Mouse (Mus musculus) thymus, postnatal 36 days (tissue): ENCODE results near the gene Olfr1338.
"Not testable (repeated sequence)": the region's sequence is repeated elsewhere in the genome, so short reads cannot be mapped to it uniquely, and the experiment has no call there.

Source experiments
- DNase-seq, 2 experiments: peaks; one replicate each; pipeline ENCODE4 v3.0.0; 2022; ENCODE audit warnings: mixed read lengths in 2 of 2

Gene Olfr1338

GRCm38 (mm10) chr4:118758637-118759036 lies at the start of gene Olfr1338:
Olfr1338 (minus strand) TSS chr4:118758737.
- no peak for DNase-seq

- DNase-seq: not testable (repeated sequence)
These were observed 34.3 kb upstream of the Olfr1338 start for GRCm38 (mm10) chr4:118792796-118793195.

DNA sequence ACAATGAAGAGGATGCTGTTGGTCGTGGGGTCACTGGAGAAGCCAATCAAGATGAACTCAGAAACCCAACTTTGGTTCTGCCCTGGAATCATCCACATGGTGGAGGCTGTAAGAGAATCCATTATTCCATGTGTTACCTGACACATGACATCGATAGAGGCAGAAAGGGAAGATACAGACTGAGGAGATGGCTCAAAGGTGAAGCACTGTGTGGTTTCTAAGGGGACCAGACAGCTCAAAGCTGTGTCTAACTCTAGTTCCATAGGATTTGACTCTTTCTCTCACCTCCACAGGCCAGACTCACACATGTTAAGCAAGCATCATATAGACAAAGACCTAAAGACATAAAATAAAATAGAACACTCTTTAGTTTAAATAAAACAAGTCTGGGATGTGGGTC lies 23.9 kb upstream of the Olfr1338 start, which contains the start of gene Olfr1337:
Olfr1337 (minus strand) TSS at position 101 of the 400 bp plus-strand sequence.
- DNase-seq: no peak

DNA sequence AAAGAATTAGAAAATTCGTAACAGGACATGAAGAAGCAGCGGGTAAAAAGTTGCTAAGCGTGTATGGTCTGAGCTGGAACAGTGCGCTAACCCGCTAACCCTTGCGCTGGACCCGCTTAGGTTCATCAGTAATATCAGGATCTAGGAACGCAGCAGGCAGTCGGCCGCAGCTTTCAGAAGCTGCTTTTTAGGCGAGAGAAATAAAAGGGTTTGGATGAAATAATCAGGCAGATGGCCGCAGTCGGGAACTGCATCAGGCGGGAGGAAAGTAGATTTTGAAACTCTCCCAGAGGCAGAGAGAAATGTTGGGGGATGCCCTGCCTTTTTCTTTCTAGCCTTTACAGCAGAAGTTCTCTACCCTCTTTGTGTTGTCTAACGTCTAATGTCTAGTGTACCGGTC lies 16.7 kb downstream of the Olfr1338 start:
- DNase-seq: no peak

DNA sequence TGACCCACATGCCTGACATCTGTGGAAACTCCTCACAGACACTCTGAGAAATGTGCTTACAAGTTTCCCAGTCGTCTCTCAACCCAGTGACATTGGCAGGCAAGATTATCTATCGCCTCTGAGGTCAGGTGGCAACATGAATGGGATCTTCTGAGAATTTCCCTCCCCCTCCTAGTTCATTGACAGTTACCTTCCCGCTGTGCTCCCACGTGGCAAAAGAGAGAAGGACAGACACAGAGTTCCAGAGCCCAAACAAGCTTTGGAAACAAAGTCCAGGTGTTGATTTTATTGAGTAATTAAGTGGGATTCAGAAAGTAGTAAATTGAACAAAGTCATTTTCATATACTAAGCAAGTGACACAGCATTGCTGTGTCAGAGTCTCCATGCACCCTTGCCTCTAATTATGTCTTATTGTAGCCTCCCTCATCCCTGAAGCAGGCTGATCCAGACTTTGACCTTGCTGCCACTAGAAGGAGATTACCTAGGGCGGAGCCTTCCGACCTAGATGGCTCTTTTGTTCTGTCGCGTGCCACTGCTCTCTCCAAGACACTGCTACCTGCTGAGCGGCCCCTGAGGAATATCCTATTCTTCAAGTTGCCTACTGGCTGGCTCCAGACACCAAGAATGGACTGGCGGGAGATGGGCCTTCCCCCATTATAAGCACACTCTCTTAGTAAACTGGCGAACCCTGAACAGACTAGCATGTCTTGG lies 17.4 kb downstream of the Olfr1338 start:
- no peak for DNase-seq

- no peak for DNase-seq
These were observed 19.0 kb downstream of the Olfr1338 start for GRCm38 (mm10) chr4:118739574-118739973.

GRCm38 (mm10) chr4:118731875-118732274 lies 26.7 kb downstream of the Olfr1338 start, which contains the start of gene Olfr1339:
Olfr1339 (plus strand) TSS chr4:118732175.
- no peak for DNase-seq

DNA sequence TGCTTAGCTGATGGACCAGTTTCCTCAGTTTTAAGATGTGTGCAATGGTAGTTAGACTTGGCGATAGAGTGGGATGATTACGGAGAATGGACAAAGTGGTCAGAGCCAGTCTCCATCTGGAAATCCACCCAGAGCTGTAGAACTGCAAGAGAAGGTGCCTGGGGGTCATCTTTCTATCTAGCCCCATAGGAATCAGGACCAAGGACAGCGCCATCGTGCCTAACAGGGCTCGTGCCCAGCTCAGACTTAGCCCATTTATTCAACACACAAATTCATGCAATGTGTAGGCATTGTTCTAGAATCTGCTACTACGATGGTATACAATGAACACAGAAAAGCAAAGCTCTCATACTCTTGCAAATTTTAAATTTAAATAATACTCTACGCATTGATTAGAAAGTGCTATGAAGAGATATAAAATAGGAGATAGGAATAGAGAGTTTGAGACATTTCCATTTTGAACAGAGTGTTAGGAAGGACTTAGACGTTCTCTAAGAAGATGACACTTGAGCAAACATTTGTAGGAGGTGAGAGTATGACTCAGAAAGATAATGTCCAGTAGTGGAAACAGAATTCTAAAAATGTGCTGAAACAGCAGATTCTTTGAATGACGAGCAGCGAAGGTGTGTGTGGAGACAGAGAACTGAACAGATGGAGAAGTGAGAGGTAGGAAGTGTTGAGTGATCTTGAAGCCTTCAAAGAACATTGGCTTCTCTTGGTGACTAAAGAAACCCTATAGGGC lies 36.6 kb downstream of the Olfr1338 start:
- no peak for DNase-seq

- DNase-seq: no peak
These were observed 38.7 kb downstream of the Olfr1338 start, which contains the start of gene Olfr1340 for GRCm38 (mm10) chr4:118719838-118720237. Olfr1340 (plus strand) TSS chr4:118720138.

GRCm38 (mm10) chr4:118711656-118712055 lies 46.9 kb downstream of the Olfr1338 start:
- no peak for DNase-seq

GRCm38 (mm10) chr4:118708086-118708485 lies 50.5 kb downstream of the Olfr1338 start:
- DNase-seq: no peak

DNA sequence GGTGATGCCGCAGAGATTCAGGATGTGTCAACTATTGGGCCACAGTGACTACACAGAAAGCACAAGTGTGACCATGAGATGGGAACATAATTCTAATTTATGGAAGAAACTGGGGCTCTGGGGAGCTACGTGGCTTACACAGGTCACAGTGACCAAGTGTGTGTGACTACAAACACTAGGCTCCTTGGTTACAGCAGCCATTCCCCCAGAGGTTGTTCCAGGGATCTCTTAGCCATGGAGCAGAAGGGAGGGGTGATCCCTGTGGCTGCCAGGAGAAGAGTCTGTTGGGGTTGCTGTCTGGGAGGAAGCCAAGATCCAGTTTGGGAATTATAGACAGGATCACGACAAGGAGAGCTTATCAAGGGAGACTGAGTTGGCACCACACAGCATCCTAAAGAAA lies 55.3 kb downstream of the Olfr1338 start, which contains the start of gene Olfr1341:
Olfr1341 (plus strand) TSS at position 301 of the 400 bp plus-strand sequence.
- no peak for DNase-seq
